Comparison of ENCODE assay signal across 10 mouse cellular contexts in genomic region chr10:76643446-76643845, GRCm38 (mm10). TPM values are rescaled to one million over a fixed set of nuclear protein-coding genes. Genes with fewer than 3 reads are reported as not detected.
DNase-seq lines count a peak whose midpoint lies in the region; ATAC-seq and TF ChIP-seq lines count a peak whose summit lies in the region.
"Had no signal": no experiment of that assay in that cellular context is flagged by ENCODE, and none has a peak within 500 bp of the region (broad histone marks: within the 10 kb centered on the region; RNA-seq: fewer than 3 reads in every experiment).

No protein-coding gene starts in this region.

- H3K4me3 ChIP-seq in liver, postnatal 0 days (ENCODE audit: low read depth, low read length): no peak overlapping the region
- no peak overlapping the region for H3K4me3 ChIP-seq in liver, embryonic 11.5 days (ENCODE audit: low read depth, low read length)
- H3K4me3 ChIP-seq in heart, embryonic 14.5 days (ENCODE audit: control insufficient read depth in 1 of 2, insufficient read depth in 1 of 2, low read depth in 1 of 2, low read length in 2 of 2): no peak overlapping the region
- H3K4me3 ChIP-seq in hindbrain, postnatal 0 days (ENCODE audit: low read length): no peak overlapping the region
- no peak overlapping the region for H3K4me3 ChIP-seq in forebrain, embryonic 14.5 days (ENCODE audit: low read depth, low read length)

- H3K27me3 ChIP-seq in liver, postnatal 0 days (ENCODE audit: insufficient read depth, low read length): no peaks in the 10 kb centered on the region
- no peaks in the 10 kb centered on the region for H3K27me3 ChIP-seq in liver, embryonic 11.5 days (replicated peaks; ENCODE audit: control insufficient read depth, insufficient read depth, low read length)
- H3K27me3 ChIP-seq in heart, embryonic 14.5 days (ENCODE audit: control insufficient read depth, insufficient read depth, low read length): no peaks in the 10 kb centered on the region
- no peaks in the 10 kb centered on the region for H3K27me3 ChIP-seq in hindbrain, postnatal 0 days (ENCODE audit: insufficient read depth, low read length)
- no peaks in the 10 kb centered on the region for H3K27me3 ChIP-seq in forebrain, embryonic 14.5 days (replicated peaks; ENCODE audit: control insufficient read depth, insufficient read depth, low read length)

- no peak overlapping the region for H3K4me2 ChIP-seq in liver, postnatal 0 days (ENCODE audit: low read depth, low read length)
- no peak overlapping the region for H3K4me2 ChIP-seq in liver, embryonic 11.5 days
- H3K4me2 ChIP-seq in heart, embryonic 14.5 days (ENCODE audit: low read length): no peak overlapping the region
- H3K4me2 ChIP-seq in hindbrain, postnatal 0 days (ENCODE audit: low read depth, low read length): no peak overlapping the region
- no peak overlapping the region for H3K4me2 ChIP-seq in forebrain, embryonic 14.5 days (ENCODE audit: low read length)

- peak; percentile 57 to 58 for DNase-seq in heart, adult 18-20 months
- no peak for DNase-seq in heart, adult 8-10 months (ENCODE audit: low spot score)
- DNase-seq in liver, postnatal 0 days: peak; percentile 10
- DNase-seq in liver, embryonic 11.5 days (ENCODE audit: low spot score): no peak
- peak; percentile 18 to 68 for DNase-seq in lung, postnatal 4 days
- no peak for DNase-seq in hindbrain, postnatal 0 days (ENCODE audit: low spot score)
- no peak for DNase-seq in forebrain, embryonic 14.5 days (ENCODE audit: low spot score)

- 73% methylated on average over 9 of the region's 9 CpGs for WGBS in liver, postnatal 0 days (ENCODE audit: insufficient replicate concordance)
- WGBS in liver, embryonic 11.5 days: 70% methylated on average over 9 of the region's 9 CpGs
- 62% methylated on average over 9 of the region's 9 CpGs for WGBS in heart, embryonic 14.5 days
- WGBS in hindbrain, postnatal 0 days: 73% methylated on average over 9 of the region's 9 CpGs
- WGBS in forebrain, embryonic 14.5 days: 83% methylated on average over 9 of the region's 9 CpGs

- no peak for ATAC-seq in liver, postnatal 0 days
- no peak for ATAC-seq in liver, embryonic 11.5 days (replicated peaks; ENCODE audit: low FRiP score)
- ATAC-seq in heart, embryonic 14.5 days (ENCODE audit: insufficient number of reproducible peaks, insufficient read depth, low FRiP score, low read depth): no peak
- ATAC-seq in hindbrain, postnatal 0 days: no peak
- no peak for ATAC-seq in forebrain, embryonic 14.5 days
- ATAC-seq: inflammation-experienced regulatory T-cells, adult 6 months had no signal

- H3K9ac ChIP-seq in liver, postnatal 0 days (replicated peaks): no peak overlapping the region
- no peak overlapping the region for H3K9ac ChIP-seq in liver, embryonic 11.5 days (ENCODE audit: low read depth, low read length)
- no peak overlapping the region for H3K9ac ChIP-seq in heart, embryonic 14.5 days (ENCODE audit: low read length)
- H3K9ac ChIP-seq in hindbrain, postnatal 0 days (replicated peaks; ENCODE audit: low read length): no peak overlapping the region
- no peak overlapping the region for H3K9ac ChIP-seq in forebrain, embryonic 14.5 days (ENCODE audit: low read length)

- H3K27ac ChIP-seq in liver, postnatal 0 days (ENCODE audit: low read depth): no peak overlapping the region
- H3K27ac ChIP-seq in liver, embryonic 11.5 days (ENCODE audit: low read depth, low read length): no peak overlapping the region
- peak overlapping the region; percentile 43 to 51; a peak in 3 of 4 replicates for H3K27ac ChIP-seq in heart, embryonic 14.5 days (replicated peaks in 1 of 2; ENCODE audit: control insufficient read depth in 1 of 2, insufficient read depth in 1 of 2, low read depth in 2 of 2, low read length in 2 of 2)
- H3K27ac ChIP-seq in hindbrain, postnatal 0 days: no peak overlapping the region
- H3K27ac ChIP-seq in forebrain, embryonic 14.5 days (ENCODE audit: low read depth, low read length): no peak overlapping the region

- H3K9me3 ChIP-seq in liver, postnatal 0 days (ENCODE audit: low read length): no peaks in the 10 kb centered on the region
- no peaks in the 10 kb centered on the region for H3K9me3 ChIP-seq in liver, embryonic 11.5 days (ENCODE audit: control insufficient read depth, low read length)
- H3K9me3 ChIP-seq in heart, embryonic 14.5 days (ENCODE audit: control insufficient read depth, low read length): no peaks in the 10 kb centered on the region
- H3K9me3 ChIP-seq in hindbrain, postnatal 0 days (ENCODE audit: low read length): no peaks in the 10 kb centered on the region
- H3K9me3 ChIP-seq in forebrain, embryonic 14.5 days (replicated peaks; ENCODE audit: control insufficient read depth, low read length): no peaks in the 10 kb centered on the region
- H3K9me3 ChIP-seq: G1E had no signal

- H3K4me1 ChIP-seq in liver, postnatal 0 days (ENCODE audit: insufficient read depth): no peaks in the 10 kb centered on the region
- no peaks in the 10 kb centered on the region for H3K4me1 ChIP-seq in liver, embryonic 11.5 days (replicated peaks; ENCODE audit: control insufficient read depth, insufficient read depth, low read length)
- peaks cover 3 to 4% of the 10 kb centered on the region in 2 experiments; a peak in 1 of 4 replicates for H3K4me1 ChIP-seq in heart, embryonic 14.5 days (ENCODE audit: control insufficient read depth in 2 of 2, insufficient read depth in 2 of 2, low read length in 2 of 2)
- no peaks in the 10 kb centered on the region for H3K4me1 ChIP-seq in hindbrain, postnatal 0 days (ENCODE audit: insufficient read depth, low read length)
- no peaks in the 10 kb centered on the region for H3K4me1 ChIP-seq in forebrain, embryonic 14.5 days (ENCODE audit: control insufficient read depth, insufficient read depth, low read length)

- H3K36me3 ChIP-seq in liver, postnatal 0 days (replicated peaks; ENCODE audit: insufficient read depth, low read length): no peaks in the 10 kb centered on the region
- H3K36me3 ChIP-seq in liver, embryonic 11.5 days (ENCODE audit: control insufficient read depth, insufficient read depth, low read length): no peaks in the 10 kb centered on the region
- no peaks in the 10 kb centered on the region for H3K36me3 ChIP-seq in heart, embryonic 14.5 days (ENCODE audit: control insufficient read depth, insufficient read depth, low read length)
- no peaks in the 10 kb centered on the region for H3K36me3 ChIP-seq in hindbrain, postnatal 0 days (ENCODE audit: insufficient read depth, low read length)
- H3K36me3 ChIP-seq in forebrain, embryonic 14.5 days (ENCODE audit: control insufficient read depth, insufficient read depth, low read length): no peaks in the 10 kb centered on the region
- H3K36me3 ChIP-seq: G1E had no signal

- no peak for TF ChIP-seq CTCF in liver, postnatal 0 days (IDR thresholded peaks at IDR 0.05; ENCODE audit: low read depth)
- no peak for TF ChIP-seq CTCF in hindbrain, postnatal 0 days (IDR thresholded peaks at IDR 0.05; ENCODE audit: low read depth)

- TF ChIP-seq EP300 in liver, postnatal 0 days (IDR thresholded peaks at IDR 0.05; ENCODE audit: low read depth): no peak

RNA-seq across cellular contexts. Expression of gene Col6a2, which starts 20.0 kb away (rescaled TPM):
- 10 to 100 TPM; 45.4 to 46.4 TPM for total RNA-seq in heart, adult 18-20 months (2021)
- total RNA-seq in heart, adult 8-10 months (2022): 10 to 100 TPM; 27.7 to 45.4 (median 40.4) TPM
- polyA plus RNA-seq in liver, postnatal 0 days (2015; fragmentation: Nextera tagmentation; extraction: Ambion mirVana): 5.9 and 6.2 TPM in 2 replicates
- 16.1 and 18.2 TPM in 2 replicates for polyA plus RNA-seq in liver, embryonic 11.5 days (2014; fragmentation: Nextera tagmentation; extraction: Ambion mirVana)
- polyA plus RNA-seq in heart, embryonic 14.5 days (2014; fragmentation: Nextera tagmentation; extraction: Ambion mirVana): 39.7 and 44.7 TPM in 2 replicates
- total RNA-seq in hindbrain, postnatal 0 days (2014; rRNA removed): 30.3 and 37.8 TPM in 2 replicates
- 20.3 and 22.2 TPM in 2 replicates for polyA plus RNA-seq in hindbrain, postnatal 0 days (2015; fragmentation: Nextera tagmentation; extraction: Ambion mirVana)
- polyA plus RNA-seq in forebrain, embryonic 14.5 days (2014; fragmentation: Nextera tagmentation; extraction: Ambion mirVana): 4.7 and 7.1 TPM in 2 replicates
- polyA plus RNA-seq: G1E; inflammation-experienced regulatory T-cells, adult 6 months had no signal

Comparison
In these comparisons a context has a peak if more than half of its experiments do, and no peak if none do; other contexts are left out.
1. DNase-seq: peak in heart, adult 18-20 months (2 of 2), liver, postnatal 0 days (single experiment) and lung, postnatal 4 days (2 of 2); none in heart, adult 8-10 months (single experiment), liver, embryonic 11.5 days (single experiment), hindbrain, postnatal 0 days (single experiment) and forebrain, embryonic 14.5 days (single experiment).
2. H3K27ac ChIP-seq: peak in heart, embryonic 14.5 days (2 of 2); none in liver, postnatal 0 days (single experiment), liver, embryonic 11.5 days (single experiment), hindbrain, postnatal 0 days (single experiment) and forebrain, embryonic 14.5 days (single experiment).